Mouse (Mus musculus) embryonic facial prominence, embryonic 12.5 days (tissue): ENCODE data around the gene Srsf7. TPM values are rescaled to one million over a fixed set of nuclear protein-coding genes. Genes with fewer than 3 reads are reported as not detected.

Experiments
- ATAC-seq: fragments of 200-750 bp; cut with Nextera tagmentation; 2 replicates; pipeline ENCODE4 v1.8.0; 2017; ENCODE audit not compliant: insufficient number of reproducible peaks, insufficient read depth, low FRiP score, low TSS enrichment
- H3K27ac ChIP-seq: fragments of 300-500 bp; sonication (generic); 2 replicates; pipeline ENCODE4 v1.5.1; 2016; ENCODE audit warnings: mild to moderate bottlenecking
- H3K27me3 ChIP-seq: fragments of 300-500 bp; sonication (generic); 2 replicates; pipeline ENCODE4 v1.6.1; 2016; ENCODE audit warnings: mild to moderate bottlenecking, moderate library complexity
- H3K36me3 ChIP-seq: fragments of 300-500 bp; sonication (generic); 2 replicates; pipeline ENCODE4 v1.6.1; 2016; ENCODE audit warnings: mild to moderate bottlenecking
- H3K4me1 ChIP-seq: fragments of 300-500 bp; sonication (generic); 2 replicates; pipeline ENCODE4 v1.6.1; 2016
- H3K4me2 ChIP-seq: fragments of 300-500 bp; sonication (generic); replicated peaks from 2 replicates; pipeline ENCODE4 v1.6.1; 2016; ENCODE audit warnings: mild to moderate bottlenecking, moderate library complexity
- H3K4me3 ChIP-seq: fragments of 300-500 bp; sonication (generic); 2 replicates; pipeline ENCODE4 v1.5.1; 2016; ENCODE audit warnings: mild to moderate bottlenecking
- H3K9ac ChIP-seq: fragments of 300-500 bp; sonication (generic); 2 replicates; pipeline ENCODE4 v1.6.1; 2016; ENCODE audit warnings: mild to moderate bottlenecking, moderate library complexity
- H3K9me3 ChIP-seq: fragments of 300-500 bp; sonication (generic); 2 replicates; pipeline ENCODE4 v1.6.1; 2016; ENCODE audit warnings: mild to moderate bottlenecking, moderate library complexity
- WGBS: fragments of 180-500 bp; shearing (Covaris S2); methylation state at CpG from one replicate; pipeline ENCODE4 v1.1.7; 2016; 5-methylcytosine and 5-hydroxymethylcytosine counted together
- polyA plus RNA-seq: library from polyadenylated mRNA; unstranded; fragments of >200 nt; fragmentation: Nextera tagmentation; extraction: Ambion mirVana; gene quantifications from 2 replicates; pipeline ENCODE4 v1.2.1, GENCODE M21; 2016

Srsf7 gene
- polyA plus RNA-seq = 723 and 760 TPM in 2 replicates

DNA sequence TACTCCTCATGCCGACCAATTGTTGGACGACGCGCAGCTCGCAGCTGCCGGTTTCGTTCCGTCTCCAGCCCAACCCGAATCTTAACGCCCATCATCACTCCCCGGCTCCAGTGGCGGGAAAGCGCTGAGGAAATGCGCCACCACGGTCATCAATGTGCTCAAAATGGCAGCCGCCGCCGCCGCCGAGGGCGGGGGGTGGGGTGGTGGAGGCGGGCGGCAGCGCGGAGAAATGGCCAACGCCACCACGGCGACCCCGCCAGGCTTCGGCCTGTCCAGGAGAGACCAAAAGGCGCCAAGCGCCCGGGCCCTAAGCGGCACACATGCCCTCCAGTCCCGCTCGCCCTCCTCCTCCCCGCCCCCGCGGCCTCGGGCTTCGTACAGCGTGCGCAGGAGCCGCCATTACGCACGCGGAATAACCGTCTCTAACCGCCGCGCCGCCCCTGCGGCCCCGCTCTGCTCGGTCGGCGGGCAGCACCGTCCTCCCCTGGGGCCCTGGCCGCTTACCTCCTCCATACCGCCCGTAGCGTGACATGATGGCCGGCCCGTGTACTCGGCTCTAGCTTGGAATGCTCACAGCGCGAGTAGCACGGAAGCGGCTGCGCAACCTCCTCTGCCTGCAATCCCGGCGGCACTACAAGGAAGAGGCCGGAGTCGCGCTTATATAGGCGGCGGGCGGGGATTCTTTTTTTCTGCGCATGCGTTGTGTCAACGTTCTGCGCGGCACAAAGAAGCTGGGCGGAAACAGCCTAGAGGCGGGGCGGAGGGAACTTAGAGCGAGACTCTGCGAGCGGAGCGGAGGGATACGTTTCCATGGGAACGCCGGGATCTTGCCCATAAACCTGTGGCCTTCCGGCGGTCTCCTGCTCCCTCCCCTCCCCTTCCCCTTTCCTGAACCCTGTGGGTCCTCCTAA, at the start of gene Srsf7, which contains the start of gene Ttc39d:
Srsf7 (minus strand) TSS at position 637 of the 911 bp plus-strand sequence.
Ttc39d (plus strand) TSS at position 790 of the 911 bp plus-strand sequence.
- peak within 1 kb of the TSS; percentile 93 for H3K4me3 ChIP-seq
- peak; percentile 90 for ATAC-seq
- no peaks in the 10 kb centered on the region for H3K9me3 ChIP-seq
- H3K36me3 ChIP-seq = peaks cover 27% of the 10 kb centered on the region
- H3K4me2 ChIP-seq = peak within 1 kb of the TSS; percentile 89
- peaks cover 6% of the 10 kb centered on the region; the same call in 1 of the 2 replicates for H3K4me1 ChIP-seq
- no peaks in the 10 kb centered on the region for H3K27me3 ChIP-seq
- H3K27ac ChIP-seq = peak within 1 kb of the TSS; percentile 99
- WGBS = under 1% methylated on average over 88 of the region's 95 CpGs
- peak within 1 kb of the TSS; percentile 98 for H3K9ac ChIP-seq

- 46% methylated on average over 13 of the region's 13 CpGs for WGBS
- H3K9ac ChIP-seq = no peak overlapping the region
- H3K4me3 ChIP-seq = no peak overlapping the region
- H3K27me3 ChIP-seq = no peaks in the 10 kb centered on the region
- peaks cover 94% of the 10 kb centered on the region for H3K36me3 ChIP-seq
- no peak overlapping the region for H3K27ac ChIP-seq
- no peak overlapping the region for H3K4me2 ChIP-seq
- no peaks in the 10 kb centered on the region for H3K9me3 ChIP-seq
- no peaks in the 10 kb centered on the region for H3K4me1 ChIP-seq
- 0 out of 2 replicates have a peak, but pooled peaks have one; percentile 69 for ATAC-seq
Measured at GRCm38 (mm10) chr17:80255208-80255607, 48.1 kb upstream of the Srsf7 start.

- Histone ChIP-seq H3K4me1 (no peaks in the 10 kb centered on the region), H3K9me3 (no peaks in the 10 kb centered on the region), H3K27ac (no peak overlapping the region), H3K36me3 (peaks cover 96% of the 10 kb centered on the region), H3K4me2 (no peak overlapping the region), H3K9ac (no peak overlapping the region), H3K4me3 (no peak overlapping the region), H3K27me3 (no peaks in the 10 kb centered on the region)
- 94% methylated on average over 5 of the region's 5 CpGs for WGBS
- no peak for ATAC-seq
Measured at GRCm38 (mm10) chr17:80254421-80254820, 47.3 kb upstream of the Srsf7 start.

- Histone ChIP-seq H3K27me3 (no peaks in the 10 kb centered on the region), H3K36me3 (peaks cover 92% of the 10 kb centered on the region)
- 86% methylated on average over 13 of the region's 13 CpGs for WGBS
Measured at GRCm38 (mm10) chr17:80252757-80253525, 45.8 kb upstream of the Srsf7 start.

GRCm38 (mm10) chr17:80243116-80243515, 36.0 kb upstream of the Srsf7 start:
- H3K27me3 ChIP-seq = no peaks in the 10 kb centered on the region
- H3K4me1 ChIP-seq = no peaks in the 10 kb centered on the region
- 78% methylated on average over 13 of the region's 13 CpGs for WGBS
- H3K9me3 ChIP-seq = no peaks in the 10 kb centered on the region
- H3K36me3 ChIP-seq = peaks cover 91% of the 10 kb centered on the region
- H3K4me3 ChIP-seq = no peak overlapping the region
- H3K4me2 ChIP-seq = no peak overlapping the region
- no peak for ATAC-seq
- H3K9ac ChIP-seq = no peak overlapping the region
- no peak overlapping the region for H3K27ac ChIP-seq

More at GRCm38 (mm10) chr17:80252757-80253525, 45.8 kb upstream of the Srsf7 start:
- Histone ChIP-seq H3K9ac (no peak overlapping the region), H3K4me2 (no peak overlapping the region), H3K9me3 (no peaks in the 10 kb centered on the region), H3K4me3 (no peak overlapping the region), H3K27ac (no peak overlapping the region), H3K4me1 (no peaks in the 10 kb centered on the region)
- no peak for ATAC-seq

- H3K27ac ChIP-seq = no peak overlapping the region
- WGBS = 91% methylated on average over 9 of the region's 9 CpGs
- no peak overlapping the region for H3K9ac ChIP-seq
- no peaks in the 10 kb centered on the region for H3K27me3 ChIP-seq
- H3K9me3 ChIP-seq = no peaks in the 10 kb centered on the region
- H3K4me1 ChIP-seq = no peaks in the 10 kb centered on the region
- no peak for ATAC-seq
- no peak overlapping the region for H3K4me2 ChIP-seq
- peaks cover 83% of the 10 kb centered on the region for H3K36me3 ChIP-seq
- H3K4me3 ChIP-seq = no peak overlapping the region
Measured at GRCm38 (mm10) chr17:80241594-80241993, 34.5 kb upstream of the Srsf7 start.

- Histone ChIP-seq H3K4me1 (no peaks in the 10 kb centered on the region), H3K27me3 (no peaks in the 10 kb centered on the region), H3K36me3 (peaks cover 43% of the 10 kb centered on the region), H3K27ac (no peak overlapping the region), H3K9me3 (no peaks in the 10 kb centered on the region), H3K4me2 (no peak overlapping the region), H3K9ac (no peak overlapping the region), H3K4me3 (no peak overlapping the region)
- no peak for ATAC-seq
- WGBS = 87% methylated on average over 5 of the region's 5 CpGs
Measured at GRCm38 (mm10) chr17:80237475-80237874, 30.4 kb upstream of the Srsf7 start.

GRCm38 (mm10) chr17:80236805-80237204, 29.7 kb upstream of the Srsf7 start:
- H3K36me3 ChIP-seq = peaks cover 37% of the 10 kb centered on the region
- no peaks in the 10 kb centered on the region for H3K9me3 ChIP-seq
- 91% methylated on average over 3 of the region's 3 CpGs for WGBS
- H3K4me1 ChIP-seq = no peaks in the 10 kb centered on the region
- H3K27ac ChIP-seq = no peak overlapping the region
- ATAC-seq = no peak
- H3K4me3 ChIP-seq = no peak overlapping the region
- no peak overlapping the region for H3K9ac ChIP-seq
- H3K27me3 ChIP-seq = no peaks in the 10 kb centered on the region
- H3K4me2 ChIP-seq = no peak overlapping the region

DNA sequence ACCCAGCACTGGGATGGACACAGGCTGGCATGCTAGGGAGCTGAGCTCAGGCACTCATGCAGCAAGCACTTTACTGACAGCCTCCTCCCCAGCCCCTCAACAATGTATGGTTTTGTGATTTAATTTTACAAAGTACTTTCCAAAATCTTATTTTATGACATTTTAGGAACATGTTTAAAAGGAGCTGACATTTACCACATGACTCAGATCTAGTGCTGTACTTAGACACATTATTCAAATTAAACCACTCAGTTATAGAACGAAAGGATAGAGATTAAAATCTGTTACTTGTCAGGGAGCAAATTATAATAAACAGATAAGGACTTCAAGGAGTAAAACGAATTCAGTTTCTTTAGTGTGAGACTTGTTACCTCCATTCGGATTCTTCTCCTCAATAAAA, 28.4 kb upstream of the Srsf7 start:
- Histone ChIP-seq H3K36me3 (peaks cover 28% of the 10 kb centered on the region), H3K4me2 (no peak overlapping the region), H3K27ac (no peak overlapping the region), H3K4me1 (no peaks in the 10 kb centered on the region), H3K9ac (no peak overlapping the region), H3K9me3 (no peaks in the 10 kb centered on the region), H3K27me3 (no peaks in the 10 kb centered on the region), H3K4me3 (no peak overlapping the region)
- ATAC-seq = no peak
- 81% methylated on average over 3 of the region's 3 CpGs for WGBS

- no peak for ATAC-seq
- no peaks in the 10 kb centered on the region for H3K9me3 ChIP-seq
- peaks cover 19% of the 10 kb centered on the region for H3K36me3 ChIP-seq
- H3K9ac ChIP-seq = no peak overlapping the region
- H3K4me3 ChIP-seq = no peak overlapping the region
- no peak overlapping the region for H3K27ac ChIP-seq
- H3K4me2 ChIP-seq = no peak overlapping the region
- 89% methylated on average over 7 of the region's 7 CpGs for WGBS
- H3K4me1 ChIP-seq = no peaks in the 10 kb centered on the region
- no peaks in the 10 kb centered on the region for H3K27me3 ChIP-seq
Measured at GRCm38 (mm10) chr17:80234376-80234775, 27.3 kb upstream of the Srsf7 start.

- no peaks in the 10 kb centered on the region for H3K27me3 ChIP-seq
- no peak for ATAC-seq
- no peaks in the 10 kb centered on the region for H3K4me1 ChIP-seq
- H3K9ac ChIP-seq = no peak overlapping the region
- H3K9me3 ChIP-seq = no peaks in the 10 kb centered on the region
- 93% methylated on average over 5 of the region's 5 CpGs for WGBS
- no peak overlapping the region for H3K27ac ChIP-seq
- peaks cover 16% of the 10 kb centered on the region for H3K36me3 ChIP-seq
- no peak overlapping the region for H3K4me3 ChIP-seq
- no peak overlapping the region for H3K4me2 ChIP-seq
Measured at GRCm38 (mm10) chr17:80233844-80234243, 26.7 kb upstream of the Srsf7 start.
